Mouse (Mus musculus) gastrocnemius, postnatal 10 days (tissue): ENCODE measurements around the gene Gcn1l1. TPM values are rescaled to one million over a fixed set of nuclear protein-coding genes. Genes with fewer than 3 reads are reported as not detected.
A peak's percentile ranks its signal among the peaks of the same experiment; 100 is the strongest.

Source experiments
- DNase-seq: peaks from one replicate; pipeline ENCODE4 v3.0.0; 2021; ENCODE audit warnings: mixed read lengths
- total RNA-seq, 2 experiments: library from RNA; stranded (reverse); gene quantifications; 2 replicates each; pipeline ENCODE4 v1.2.3; 2021

The Gcn1l1 gene
- total RNA-seq, 2 experiments from 2014 or later, result 33.4 to 41.7 TPM

- no peak for DNase-seq
Observed at GRCm38 (mm10) chr5:115611566-115611965, 46.5 kb downstream of the Gcn1l1 start.

GRCm38 (mm10) chr5:115613332-115613731 lies 48.3 kb downstream of the Gcn1l1 start:
- no peak for DNase-seq

- DNase-seq, result peak; percentile 79
Observed at GRCm38 (mm10) chr5:115614948-115615347, 49.9 kb downstream of the Gcn1l1 start.

- DNase-seq, result no peak
Observed at GRCm38 (mm10) chr5:115619690-115620089, 54.6 kb downstream of the Gcn1l1 start.

GRCm38 (mm10) chr5:115622686-115623085 lies 57.6 kb downstream of the Gcn1l1 start:
- DNase-seq, result no peak

- DNase-seq, result no peak
Observed at GRCm38 (mm10) chr5:115623694-115624440, 58.8 kb downstream of the Gcn1l1 start.

GRCm38 (mm10) chr5:115626237-115626886 lies 61.3 kb downstream of the Gcn1l1 start:
- DNase-seq, result no peak

GRCm38 (mm10) chr5:115628083-115628482 lies 63.0 kb downstream of the Gcn1l1 start:
- no peak for DNase-seq

GRCm38 (mm10) chr5:115629672-115630071 lies 64.6 kb downstream of the Gcn1l1 start:
- DNase-seq, result no peak

- no peak for DNase-seq
Observed at GRCm38 (mm10) chr5:115630291-115630690, 65.2 kb downstream of the Gcn1l1 start.

GRCm38 (mm10) chr5:115631505-115632357 lies 66.7 kb downstream of the Gcn1l1 start, which contains the start of gene Rab35:
Rab35 (plus strand) TSS chr5:115631908.
- peak; percentile 95 for DNase-seq

- peak; percentile 45 for DNase-seq
Observed at GRCm38 (mm10) chr5:115632358-115632714, 67.3 kb downstream of the Gcn1l1 start.

GRCm38 (mm10) chr5:115633060-115633459 lies 68.0 kb downstream of the Gcn1l1 start:
- DNase-seq, result no peak

- no peak for DNase-seq
Observed at GRCm38 (mm10) chr5:115634046-115634445, 69.0 kb downstream of the Gcn1l1 start.

GRCm38 (mm10) chr5:115635536-115635935 lies 70.5 kb downstream of the Gcn1l1 start:
- no peak for DNase-seq

- no peak for DNase-seq
Observed at GRCm38 (mm10) chr5:115644192-115644591, 79.1 kb downstream of the Gcn1l1 start.

GRCm38 (mm10) chr5:115648876-115649275 lies 83.8 kb downstream of the Gcn1l1 start:
- DNase-seq, result no peak

GRCm38 (mm10) chr5:115649699-115650098 lies 84.6 kb downstream of the Gcn1l1 start:
- no peak for DNase-seq

GRCm38 (mm10) chr5:115650885-115651284 lies 85.8 kb downstream of the Gcn1l1 start:
- no peak for DNase-seq

GRCm38 (mm10) chr5:115651821-115652220 lies 86.8 kb downstream of the Gcn1l1 start:
- no peak for DNase-seq

- DNase-seq, result peak; percentile 100
Observed at GRCm38 (mm10) chr5:115652681-115653575, 87.9 kb downstream of the Gcn1l1 start.

- DNase-seq, result no peak
Observed at GRCm38 (mm10) chr5:115653776-115654175, 88.7 kb downstream of the Gcn1l1 start.
